Mouse (Mus musculus): Measurements from ENCODE around the gene Lrrc3b. TPM values are rescaled to one million over a fixed set of nuclear protein-coding genes. Genes with fewer than 3 reads are reported as not detected.

Gene Lrrc3b
- not detected for total RNA-seq (2023)

GRCm38 (mm10) chr14:15438485-15439157 is at the start of gene Lrrc3b:
Gene Lrrc3b (minus strand): TSS chr14:15438987.

Data from neutrophil, adult 59 days (primary cell).